Mouse (Mus musculus) heart, embryonic 11.5 days (tissue): Measurements from ENCODE around the gene Magi2. TPM values are rescaled to one million over a fixed set of nuclear protein-coding genes. Genes with fewer than 3 reads are reported as not detected.

Experiments used
- ATAC-seq: fragments of 200-750 bp; cut with Nextera tagmentation; replicated peaks from 2 replicates; pipeline ENCODE4 v1.8.0; 2017; ENCODE audit warnings: moderate library complexity; ENCODE audit not compliant: insufficient number of reproducible peaks, low FRiP score, low TSS enrichment
- H3K27ac ChIP-seq: fragments of 300-500 bp; sonication (generic); 2 replicates; pipeline ENCODE4 v1.5.1; 2014; ENCODE audit warnings: mild to moderate bottlenecking, low read depth, low read length
- H3K27me3 ChIP-seq: fragments of 300-500 bp; sonication (generic); 2 replicates; pipeline ENCODE4 v1.6.1; 2014; ENCODE audit warnings: mild to moderate bottlenecking, low read length, mixed read lengths; ENCODE audit not compliant: control insufficient read depth, insufficient read depth
- H3K36me3 ChIP-seq: fragments of 300-500 bp; sonication (generic); 2 replicates; pipeline ENCODE4 v1.6.1; 2014; ENCODE audit warnings: mild to moderate bottlenecking, low read length, moderate library complexity, mixed read lengths; ENCODE audit not compliant: control insufficient read depth, insufficient read depth
- H3K4me1 ChIP-seq: fragments of 300-500 bp; sonication (generic); 2 replicates; pipeline ENCODE4 v1.6.1; 2014; ENCODE audit warnings: low read length; ENCODE audit not compliant: control insufficient read depth, insufficient read depth
- H3K4me2 ChIP-seq: fragments of 300-500 bp; sonication (generic); 2 replicates; pipeline ENCODE4 v1.6.1; 2014; ENCODE audit warnings: mild to moderate bottlenecking, moderate library complexity
- H3K4me3 ChIP-seq: fragments of 300-500 bp; sonication (generic); 2 replicates; pipeline ENCODE4 v1.5.1; 2014; ENCODE audit warnings: low read depth, low read length
- H3K9ac ChIP-seq: fragments of 300-500 bp; sonication (generic); 2 replicates; pipeline ENCODE4 v1.6.1; 2014; ENCODE audit warnings: mild to moderate bottlenecking, low read depth, low read length, moderate library complexity
- H3K9me3 ChIP-seq: fragments of 300-500 bp; sonication (generic); replicated peaks from 2 replicates; pipeline ENCODE4 v1.6.1; 2016; ENCODE audit warnings: low read length; ENCODE audit not compliant: control insufficient read depth
- WGBS: fragments of 180-500 bp; shearing (Covaris S2); extraction: QIAGEN DNeasy Blood & Tissue Kit; methylation state at CpG from one replicate; pipeline ENCODE4 v1.1.7; 2014; ENCODE audit not compliant: insufficient replicate concordance; 5-methylcytosine and 5-hydroxymethylcytosine counted together
- polyA plus RNA-seq: library from polyadenylated mRNA; unstranded; fragments of >200 nt; fragmentation: Nextera tagmentation; extraction: Ambion mirVana; gene quantifications from 2 replicates; pipeline ENCODE4 v1.2.1, GENCODE M21; 2014

The Magi2 gene
- polyA plus RNA-seq, 1 experiment from 2014 or later, result 2.5 TPM

DNA sequence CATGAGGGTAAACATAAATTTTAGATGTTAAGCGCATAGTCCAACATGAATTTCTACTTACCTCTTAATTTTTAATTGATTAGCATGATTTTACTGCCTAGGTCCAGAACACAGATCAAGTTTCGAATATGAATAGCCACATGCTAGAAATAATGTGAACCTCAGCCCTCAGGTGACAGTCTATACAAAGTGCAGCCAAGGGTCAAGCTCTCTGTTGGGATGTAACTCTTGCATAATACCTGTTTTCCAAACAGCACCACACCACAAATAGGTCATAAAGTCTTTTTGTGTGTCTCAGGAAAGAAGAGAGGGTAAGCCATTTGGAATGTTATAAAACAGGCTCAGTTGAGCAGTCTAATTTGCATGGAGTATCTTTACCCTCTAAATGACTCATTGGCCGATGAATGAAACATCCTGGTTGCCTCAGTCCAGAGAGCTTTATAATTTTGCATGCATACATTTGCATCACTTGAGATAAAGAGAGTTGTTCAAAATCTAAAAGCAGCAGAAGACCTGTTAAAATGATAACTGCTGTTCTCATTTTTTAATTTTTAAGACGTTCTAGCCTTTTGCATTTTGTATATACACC, 246.1 kb downstream of the Magi2 start:
- Histone ChIP-seq H3K27ac (no peak overlapping the region), H3K9ac (no peak overlapping the region), H3K9me3 (no peaks in the 10 kb centered on the region), H3K4me1 (no peaks in the 10 kb centered on the region), H3K4me3 (no peak overlapping the region), H3K36me3 (no peaks in the 10 kb centered on the region), H3K4me2 (no peak overlapping the region), H3K27me3 (no peaks in the 10 kb centered on the region)
- no peak for ATAC-seq
- 72% methylated on average over 4 of the region's 4 CpGs for WGBS

DNA sequence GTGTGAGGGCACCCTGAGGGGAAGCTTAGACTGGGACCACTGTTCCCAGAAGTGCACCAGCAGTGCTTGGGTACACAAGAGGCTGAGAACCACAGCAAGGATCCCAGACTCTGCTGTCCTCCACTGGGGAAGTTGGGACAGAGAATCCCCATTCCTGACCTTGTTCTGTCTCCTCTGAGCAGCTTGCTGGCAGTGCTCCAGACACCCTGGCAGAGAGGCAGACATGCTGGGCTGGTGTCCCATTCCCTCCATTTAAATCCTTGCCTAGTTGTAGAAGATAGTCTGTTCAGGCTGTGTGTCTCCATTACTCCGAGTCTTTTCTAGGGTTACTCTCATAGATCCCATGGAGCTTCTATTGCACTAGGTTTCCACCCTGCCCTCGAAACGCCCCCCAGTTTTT, 256.1 kb downstream of the Magi2 start:
- no peak for ATAC-seq

GRCm38 (mm10) chr5:19487947-19488346, 261.1 kb downstream of the Magi2 start:
- Histone ChIP-seq H3K9ac (no peak overlapping the region), H3K4me2 (no peak overlapping the region), H3K4me3 (no peak overlapping the region), H3K27ac (no peak overlapping the region), H3K4me1 (no peaks in the 10 kb centered on the region), H3K27me3 (no peaks in the 10 kb centered on the region), H3K9me3 (no peaks in the 10 kb centered on the region), H3K36me3 (no peaks in the 10 kb centered on the region)
- no peak for ATAC-seq
- 20% methylated on average over 7 of the region's 7 CpGs for WGBS

More for the DNA sequence above, 256.1 kb downstream of the Magi2 start:
- H3K27me3 ChIP-seq, result no peaks in the 10 kb centered on the region
- H3K4me2 ChIP-seq, result no peak overlapping the region
- WGBS, result 80% methylated on average over 3 of the region's 3 CpGs
- H3K9ac ChIP-seq, result no peak overlapping the region
- no peak overlapping the region for H3K27ac ChIP-seq
- H3K36me3 ChIP-seq, result no peaks in the 10 kb centered on the region
- H3K4me3 ChIP-seq, result no peak overlapping the region
- no peaks in the 10 kb centered on the region for H3K9me3 ChIP-seq
- H3K4me1 ChIP-seq, result no peaks in the 10 kb centered on the region

DNA sequence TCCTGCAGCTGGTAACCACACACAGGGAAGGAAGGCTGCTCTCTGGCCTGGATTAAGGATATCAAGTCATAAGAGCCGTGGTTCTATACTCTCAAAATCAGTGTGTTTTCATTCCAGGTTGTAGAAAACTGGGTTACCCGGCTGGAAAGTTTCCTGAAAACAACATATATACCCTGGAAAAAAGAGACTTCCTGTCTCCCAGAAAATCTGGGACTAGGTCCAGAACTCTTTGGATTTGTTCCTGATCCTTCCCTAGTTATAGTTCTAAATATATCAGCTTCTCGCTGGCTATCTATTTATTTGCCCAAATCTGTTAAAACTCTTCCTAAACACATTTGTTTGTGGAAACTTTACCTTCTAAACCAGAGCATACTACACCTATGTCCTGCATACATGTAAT, 274.2 kb downstream of the Magi2 start:
- H3K27me3 ChIP-seq, result no peaks in the 10 kb centered on the region
- H3K9me3 ChIP-seq, result no peaks in the 10 kb centered on the region
- H3K27ac ChIP-seq, result no peak overlapping the region
- WGBS, result 69% methylated on average over 3 of the region's 3 CpGs
- no peak for ATAC-seq
- H3K4me3 ChIP-seq, result no peak overlapping the region
- H3K4me2 ChIP-seq, result no peak overlapping the region
- H3K9ac ChIP-seq, result no peak overlapping the region
- H3K36me3 ChIP-seq, result no peaks in the 10 kb centered on the region
- H3K4me1 ChIP-seq, result no peaks in the 10 kb centered on the region

GRCm38 (mm10) chr5:19522168-19522567, 295.3 kb downstream of the Magi2 start:
- ATAC-seq, result no peak
- Histone ChIP-seq H3K4me3 (no peak overlapping the region), H3K9ac (no peak overlapping the region), H3K9me3 (no peaks in the 10 kb centered on the region), H3K36me3 (no peaks in the 10 kb centered on the region), H3K4me2 (no peak overlapping the region), H3K27me3 (no peaks in the 10 kb centered on the region), H3K4me1 (no peaks in the 10 kb centered on the region), H3K27ac (no peak overlapping the region)

- Histone ChIP-seq H3K27ac (no peak overlapping the region), H3K36me3 (no peaks in the 10 kb centered on the region), H3K9ac (no peak overlapping the region), H3K4me1 (no peaks in the 10 kb centered on the region), H3K9me3 (no peaks in the 10 kb centered on the region), H3K27me3 (no peaks in the 10 kb centered on the region), H3K4me3 (no peak overlapping the region), H3K4me2 (no peak overlapping the region)
- no peak for ATAC-seq
- 41% methylated on average over 2 of the region's 2 CpGs for WGBS
Measured at GRCm38 (mm10) chr5:19539348-19539747, 312.5 kb downstream of the Magi2 start.

- Histone ChIP-seq H3K4me3 (no peak overlapping the region), H3K9ac (no peak overlapping the region), H3K27ac (no peak overlapping the region), H3K36me3 (no peaks in the 10 kb centered on the region), H3K9me3 (no peaks in the 10 kb centered on the region), H3K27me3 (no peaks in the 10 kb centered on the region), H3K4me2 (no peak overlapping the region), H3K4me1 (no peaks in the 10 kb centered on the region)
- WGBS, result 70% methylated on average over 4 of the region's 4 CpGs
- ATAC-seq, result no peak
Measured at GRCm38 (mm10) chr5:19546424-19546823, 319.6 kb downstream of the Magi2 start.

- Histone ChIP-seq H3K9ac (no peak overlapping the region), H3K4me1 (no peaks in the 10 kb centered on the region), H3K27ac (no peak overlapping the region), H3K4me3 (no peak overlapping the region), H3K27me3 (no peaks in the 10 kb centered on the region), H3K9me3 (no peaks in the 10 kb centered on the region), H3K4me2 (no peak overlapping the region), H3K36me3 (no peaks in the 10 kb centered on the region)
- 58% methylated on average over 2 of the region's 2 CpGs for WGBS
- ATAC-seq, result no peak
Measured at GRCm38 (mm10) chr5:19546900-19547299, 320.1 kb downstream of the Magi2 start.

DNA sequence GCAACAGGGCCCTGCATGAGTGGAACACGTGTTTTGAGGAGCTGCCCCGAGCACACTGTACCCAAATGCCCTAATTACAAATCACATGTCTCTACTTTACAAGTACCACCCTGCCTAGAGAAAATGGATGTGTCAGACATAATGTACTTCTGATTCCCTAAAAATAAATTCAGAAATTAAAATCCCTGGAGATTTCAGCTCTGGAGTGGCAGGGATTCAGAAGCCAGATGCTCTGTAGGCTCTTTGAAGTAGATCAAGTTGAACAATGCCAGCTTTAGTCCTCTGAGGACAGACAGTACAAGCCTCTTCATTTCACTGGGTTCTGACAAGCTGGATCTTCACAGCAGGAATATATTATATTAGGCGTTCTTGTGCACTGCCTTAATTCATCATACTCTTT, 326.7 kb downstream of the Magi2 start:
- H3K27me3 ChIP-seq, result no peaks in the 10 kb centered on the region
- no peaks in the 10 kb centered on the region for H3K36me3 ChIP-seq
- no peak overlapping the region for H3K27ac ChIP-seq
- H3K4me3 ChIP-seq, result no peak overlapping the region
- H3K4me1 ChIP-seq, result no peaks in the 10 kb centered on the region
- no peak for ATAC-seq
- no peak overlapping the region for H3K9ac ChIP-seq
- WGBS, result 79% methylated on average over 3 of the region's 3 CpGs
- no peak overlapping the region for H3K4me2 ChIP-seq
- no peaks in the 10 kb centered on the region for H3K9me3 ChIP-seq
